Mouse (Mus musculus): ENCODE measurements around the gene Gm10666. TPM values are rescaled to one million over a fixed set of nuclear protein-coding genes. Genes with fewer than 3 reads are reported as not detected.
"Not testable (repeated sequence)": the region's sequence is repeated elsewhere in the genome, so short reads cannot be mapped to it uniquely, and the experiment has no call there.

Gm10666 gene
- polyA plus RNA-seq (2015; fragmentation: Nextera tagmentation; extraction: Ambion mirVana): not detected in 2 replicates

- ATAC-seq (ENCODE audit: extremely low read depth, insufficient number of reproducible peaks, low FRiP score, low TSS enrichment); H3K4me3 ChIP-seq; H3K27me3 ChIP-seq (replicated peaks); H3K9ac ChIP-seq; H3K27ac ChIP-seq (replicated peaks); H3K9me3 ChIP-seq; H3K4me2 ChIP-seq; H3K36me3 ChIP-seq; H3K4me1 ChIP-seq: not testable (repeated sequence)
- WGBS: no CpG with 5 or more reads among the region's 5 CpGs
Observed at GRCm38 (mm10) chr7:22134641-22135040, at the start of gene Gm10666. TSS of gene Gm10666 (minus strand) at chr7:22134741.

- H3K36me3 ChIP-seq; H3K4me1 ChIP-seq; H3K4me3 ChIP-seq; H3K27ac ChIP-seq (replicated peaks); H3K4me2 ChIP-seq; H3K9me3 ChIP-seq; H3K27me3 ChIP-seq (replicated peaks); ATAC-seq (ENCODE audit: extremely low read depth, insufficient number of reproducible peaks, low FRiP score, low TSS enrichment); H3K9ac ChIP-seq: not testable (repeated sequence)
- no CpG with 5 or more reads among the region's 3 CpGs for WGBS
Observed at GRCm38 (mm10) chr7:22163935-22164334, 29.4 kb upstream of the Gm10666 start, which contains the start of gene Vmn1r142. TSS of gene Vmn1r142 (minus strand) at chr7:22164035.

- H3K4me2 ChIP-seq; H3K9ac ChIP-seq; H3K9me3 ChIP-seq; H3K4me3 ChIP-seq; H3K4me1 ChIP-seq; H3K36me3 ChIP-seq; ATAC-seq (ENCODE audit: extremely low read depth, insufficient number of reproducible peaks, low FRiP score, low TSS enrichment); H3K27me3 ChIP-seq (replicated peaks); H3K27ac ChIP-seq (replicated peaks): not testable (repeated sequence)
- no CpG with 5 or more reads among the region's 2 CpGs for WGBS
Observed at GRCm38 (mm10) chr7:22118145-22118544, 16.4 kb downstream of the Gm10666 start, which contains the start of gene Gm16451. TSS of gene Gm16451 (minus strand) at chr7:22118245.

Other genes starting within 250 kb of the Gm10666 start
- not detected in 2 replicates for gene Gm5891, start 213.4 kb downstream of the Gm10666 start, polyA plus RNA-seq (2015; fragmentation: Nextera tagmentation; extraction: Ambion mirVana)
- gene Vmn1r137, start 140.2 kb downstream of the Gm10666 start, polyA plus RNA-seq (2015; fragmentation: Nextera tagmentation; extraction: Ambion mirVana): not detected in 2 replicates
- not detected in 2 replicates for gene Vmn1r138, start 105.8 kb downstream of the Gm10666 start, polyA plus RNA-seq (2015; fragmentation: Nextera tagmentation; extraction: Ambion mirVana)
- not detected in 2 replicates for gene Gm6176, start 78.4 kb downstream of the Gm10666 start, polyA plus RNA-seq (2015; fragmentation: Nextera tagmentation; extraction: Ambion mirVana)
- gene Vmn1r139, start 65.7 kb downstream of the Gm10666 start, polyA plus RNA-seq (2015; fragmentation: Nextera tagmentation; extraction: Ambion mirVana): not detected in 2 replicates
- gene Gm16451, start 16.5 kb downstream of the Gm10666 start, polyA plus RNA-seq (2015; fragmentation: Nextera tagmentation; extraction: Ambion mirVana): not detected in 2 replicates
- not detected in 2 replicates for gene Vmn1r142, start 29.3 kb upstream of the Gm10666 start, polyA plus RNA-seq (2015; fragmentation: Nextera tagmentation; extraction: Ambion mirVana)
- gene Vmn1r143, start 54.6 kb upstream of the Gm10666 start, polyA plus RNA-seq (2015; fragmentation: Nextera tagmentation; extraction: Ambion mirVana): not detected in 2 replicates
- gene Gm8653, start 66.5 kb upstream of the Gm10666 start, polyA plus RNA-seq (2015; fragmentation: Nextera tagmentation; extraction: Ambion mirVana): not detected in 2 replicates
- gene Gm8453, start 94.7 kb upstream of the Gm10666 start, polyA plus RNA-seq (2015; fragmentation: Nextera tagmentation; extraction: Ambion mirVana): not detected in 2 replicates
- not detected in 2 replicates for gene Gm4187, start 195.0 kb upstream of the Gm10666 start, polyA plus RNA-seq (2015; fragmentation: Nextera tagmentation; extraction: Ambion mirVana)
- gene Gm8660, start 236.3 kb upstream of the Gm10666 start, polyA plus RNA-seq (2015; fragmentation: Nextera tagmentation; extraction: Ambion mirVana): not detected in 2 replicates